Mouse (Mus musculus): ENCODE measurements around the gene Gm10128. TPM values are rescaled to one million over a fixed set of nuclear protein-coding genes. Genes with fewer than 3 reads are reported as not detected.
A peak's percentile ranks its signal among the peaks of the same experiment; 100 is the strongest.
"Not testable (repeated sequence)": the region's sequence is repeated elsewhere in the genome, so short reads cannot be mapped to it uniquely, and the experiment has no call there.

Gene Gm10128
- not detected in 2 replicates for polyA plus RNA-seq (2012; ENCODE audit: insufficient read depth, insufficient read length, missing spikeins)

DNA sequence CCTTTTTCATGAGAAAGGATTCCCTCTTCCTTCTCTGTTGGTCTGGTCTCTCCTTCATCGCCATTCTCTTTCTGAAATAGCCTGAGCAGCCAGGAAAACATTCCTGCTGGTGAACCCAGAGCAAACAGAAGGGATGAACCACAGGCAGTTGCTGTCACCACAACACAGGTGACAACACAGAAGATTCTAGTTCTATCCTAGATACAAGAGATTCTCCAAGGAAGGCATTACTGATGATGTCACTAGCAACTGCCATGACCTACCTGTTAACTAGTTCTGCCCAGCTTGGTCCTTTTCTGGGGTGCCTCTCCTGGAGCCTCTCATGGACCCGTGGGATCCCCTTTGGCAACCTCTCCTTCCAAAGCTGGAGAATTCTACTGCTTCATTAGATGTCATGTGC lies at the start of gene Gm10128:
Gene Gm10128 (minus strand): TSS at position 101 of the 400 bp plus-strand sequence.
- not testable (repeated sequence) for H3K4me1 ChIP-seq (ENCODE audit: control insufficient read depth, insufficient read depth, insufficient read length, low read length); H3K4me3 ChIP-seq (ENCODE audit: insufficient read depth, low read depth, low read length); H3K27ac ChIP-seq (replicated peaks; ENCODE audit: low read depth, low read length)

DNA sequence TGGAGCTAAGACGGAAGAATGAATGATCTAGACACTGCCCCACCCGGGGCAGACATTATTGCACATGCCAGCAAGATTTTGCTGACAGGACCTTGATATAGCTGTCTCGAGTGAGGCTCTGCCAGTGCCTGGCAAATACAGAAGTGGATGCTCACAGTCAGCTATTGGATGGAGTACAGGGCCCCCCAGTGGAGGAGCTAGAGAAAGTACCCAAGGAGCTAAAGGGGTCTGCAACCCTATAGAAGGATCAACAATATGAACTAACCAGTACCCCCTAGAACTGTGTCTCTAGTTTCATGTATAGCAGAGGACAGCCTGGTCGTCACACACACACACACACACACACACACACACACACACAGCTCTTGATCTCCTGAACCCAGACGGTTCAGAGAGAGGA lies 37.4 kb upstream of the Gm10128 start:
- H3K4me3 ChIP-seq (ENCODE audit: insufficient read depth, low read depth, low read length): not testable (repeated sequence)

GRCm38 (mm10) chr14:7662491-7662890 lies 18.7 kb upstream of the Gm10128 start:
- H3K4me1 ChIP-seq (ENCODE audit: control insufficient read depth, insufficient read depth, insufficient read length, low read length); H3K27ac ChIP-seq (replicated peaks; ENCODE audit: low read depth, low read length); H3K4me3 ChIP-seq (ENCODE audit: insufficient read depth, low read depth, low read length): not testable (repeated sequence)

More for the DNA sequence above, 37.4 kb upstream of the Gm10128 start:
- H3K4me1 ChIP-seq (ENCODE audit: control insufficient read depth, insufficient read depth, insufficient read length, low read length); H3K27ac ChIP-seq (replicated peaks; ENCODE audit: low read depth, low read length): not testable (repeated sequence)

DNA sequence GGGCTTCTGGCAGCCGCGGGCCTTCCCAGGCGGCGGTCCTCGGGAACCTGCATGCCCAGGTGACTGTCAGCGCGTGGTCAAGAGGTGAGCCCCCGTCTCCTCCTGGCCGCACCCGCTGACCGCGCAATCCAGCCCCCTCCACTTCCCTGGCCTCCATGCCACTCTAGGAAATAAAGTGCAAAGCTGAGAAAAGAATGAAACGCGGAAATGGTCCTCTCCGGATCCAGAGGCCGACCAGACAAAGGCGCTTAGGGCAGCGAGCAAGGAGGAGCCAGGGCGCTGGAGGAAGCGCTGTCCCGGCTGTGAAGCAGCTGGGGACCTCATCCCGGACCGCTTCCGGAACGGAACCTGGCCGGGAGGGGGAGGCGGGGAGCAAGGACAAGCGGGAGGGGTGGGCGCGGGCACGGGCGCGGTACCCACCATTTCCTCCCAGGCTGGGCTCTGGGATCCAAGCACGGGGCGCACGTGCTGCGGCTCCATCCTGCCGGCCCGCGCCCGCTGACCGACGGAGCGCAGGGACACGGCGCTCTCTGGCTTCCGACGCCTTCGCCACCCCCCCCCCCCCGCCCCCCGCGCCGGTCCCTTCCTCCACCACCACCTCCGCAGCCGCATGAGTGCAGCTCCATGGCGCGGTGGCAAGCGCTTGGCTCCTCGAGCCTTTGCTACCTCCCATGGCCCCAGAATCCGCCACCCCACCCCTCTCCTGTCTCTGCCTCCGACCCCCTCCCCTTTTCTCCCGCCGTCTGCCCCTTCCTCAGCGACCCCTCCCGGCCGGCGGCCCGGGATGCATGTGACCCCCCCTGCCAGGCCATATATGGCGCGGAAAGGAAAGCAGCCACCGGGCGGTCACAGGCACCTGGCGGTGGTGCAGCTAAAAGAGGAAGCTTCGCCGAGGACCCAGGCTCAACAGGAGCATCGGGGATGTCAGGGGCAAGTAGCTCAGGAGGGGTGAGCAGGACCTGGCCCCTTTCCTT lies 14.6 kb upstream of the Gm10128 start:
- H3K4me1 ChIP-seq (ENCODE audit: control insufficient read depth, insufficient read depth, insufficient read length, low read length): not testable (repeated sequence)
- Histone ChIP-seq H3K4me3 (ENCODE audit: insufficient read depth, low read depth, low read length) (peak overlapping the region; percentile 53), H3K27ac (replicated peaks; ENCODE audit: low read depth, low read length) (peak overlapping the region; percentile 31; the same call in 1 of the 2 replicates)

GRCm38 (mm10) chr14:7657456-7657855 lies 13.7 kb upstream of the Gm10128 start:
- not testable (repeated sequence) for H3K27ac ChIP-seq (replicated peaks; ENCODE audit: low read depth, low read length); H3K4me3 ChIP-seq (ENCODE audit: insufficient read depth, low read depth, low read length); H3K4me1 ChIP-seq (ENCODE audit: control insufficient read depth, insufficient read depth, insufficient read length, low read length)

- not testable (repeated sequence) for H3K27ac ChIP-seq (replicated peaks; ENCODE audit: low read depth, low read length); H3K4me3 ChIP-seq (ENCODE audit: insufficient read depth, low read depth, low read length); H3K4me1 ChIP-seq (ENCODE audit: control insufficient read depth, insufficient read depth, insufficient read length, low read length)
Observed at GRCm38 (mm10) chr14:7595492-7595891, 48.3 kb downstream of the Gm10128 start, which contains the start of gene Gm10338. Gm10338 (minus strand) TSS chr14:7595592.

Other genes starting within 250 kb of the Gm10128 start
- not detected in 2 replicates for gene Gm3755, start 193.1 kb downstream of the Gm10128 start, polyA plus RNA-seq (2012; ENCODE audit: insufficient read depth, insufficient read length, missing spikeins)
- not detected in 2 replicates for gene Gm3752, start 160.2 kb downstream of the Gm10128 start, polyA plus RNA-seq (2012; ENCODE audit: insufficient read depth, insufficient read length, missing spikeins)
- not detected in 2 replicates for gene Gm3558, start 75.4 kb downstream of the Gm10128 start, polyA plus RNA-seq (2012; ENCODE audit: insufficient read depth, insufficient read length, missing spikeins)
- gene Gm10338, start 48.4 kb downstream of the Gm10128 start, polyA plus RNA-seq (2012; ENCODE audit: insufficient read depth, insufficient read length, missing spikeins): not detected in 2 replicates
- not detected in 2 replicates for gene Gm26661, start 147.6 kb upstream of the Gm10128 start, polyA plus RNA-seq (2012; ENCODE audit: insufficient read depth, insufficient read length, missing spikeins)
- 7.8 and 14.1 TPM in 2 replicates for gene Flnb, start 174.0 kb upstream of the Gm10128 start, polyA plus RNA-seq (2012; ENCODE audit: insufficient read depth, insufficient read length, missing spikeins)